Mouse (Mus musculus) liver, embryonic 11.5 days (tissue): ENCODE measurements around the gene Vmn2r85. TPM values are rescaled to one million over a fixed set of nuclear protein-coding genes. Genes with fewer than 3 reads are reported as not detected.
"Not testable (repeated sequence)": the region's sequence is repeated elsewhere in the genome, so short reads cannot be mapped to it uniquely, and the experiment has no call there.

Experiments used
- ATAC-seq: fragments of 200-750 bp; cut with Nextera tagmentation; replicated peaks from 2 replicates; pipeline ENCODE4 v1.8.0; 2017; ENCODE audit warnings: moderate number of reproducible peaks, mild to moderate bottlenecking, moderate TSS enrichment, moderate library complexity; ENCODE audit not compliant: low FRiP score
- DNase-seq: peaks from one replicate; pipeline ENCODE4 v3.0.0-alpha.2; 2017; ENCODE audit warnings: low spot score
- H3K27ac ChIP-seq: fragments of 300-500 bp; sonication (generic); 2 replicates; pipeline ENCODE4 v1.5.1; 2014; ENCODE audit warnings: mild to moderate bottlenecking, low read depth, low read length, control low read depth
- H3K27me3 ChIP-seq: fragments of 300-500 bp; sonication (generic); replicated peaks from 2 replicates; pipeline ENCODE4 v1.6.1; 2014; ENCODE audit warnings: low read length, mixed read lengths; ENCODE audit not compliant: control insufficient read depth, insufficient read depth
- H3K36me3 ChIP-seq: fragments of 300-500 bp; sonication (generic); 2 replicates; pipeline ENCODE4 v1.6.1; 2014; ENCODE audit warnings: mild to moderate bottlenecking, low read length, moderate library complexity, mixed read lengths; ENCODE audit not compliant: control insufficient read depth, insufficient read depth
- H3K4me1 ChIP-seq: fragments of 300-500 bp; sonication (generic); replicated peaks from 2 replicates; pipeline ENCODE4 v1.6.1; 2014; ENCODE audit warnings: low read length, mixed read lengths; ENCODE audit not compliant: control insufficient read depth, insufficient read depth
- H3K4me2 ChIP-seq: fragments of 300-500 bp; sonication (generic); 2 replicates; pipeline ENCODE4 v1.6.1; 2014; ENCODE audit warnings: mild to moderate bottlenecking, control low read depth, moderate library complexity
- H3K4me3 ChIP-seq: fragments of 300-500 bp; sonication (generic); 2 replicates; pipeline ENCODE4 v1.5.1; 2014; ENCODE audit warnings: low read depth, low read length, control low read depth
- H3K9ac ChIP-seq: fragments of 300-500 bp; sonication (generic); 2 replicates; pipeline ENCODE4 v1.6.1; 2014; ENCODE audit warnings: low read depth, low read length, control low read depth
- H3K9me3 ChIP-seq: fragments of 300-500 bp; sonication (generic); 2 replicates; pipeline ENCODE4 v1.6.1; 2016; ENCODE audit warnings: low read length, inconsistent platforms, mixed read lengths; ENCODE audit not compliant: control insufficient read depth
- WGBS: fragments of 180-500 bp; shearing (Covaris S2); extraction: QIAGEN DNeasy Blood & Tissue Kit; methylation state at CpG from one replicate; pipeline ENCODE4 v1.1.7; 2014; 5-methylcytosine and 5-hydroxymethylcytosine counted together
- polyA plus RNA-seq: library from polyadenylated mRNA; unstranded; fragments of >200 nt; fragmentation: Nextera tagmentation; extraction: Ambion mirVana; gene quantifications from 2 replicates; pipeline ENCODE4 v1.2.1, GENCODE M21; 2014

Gene Vmn2r85
- polyA plus RNA-seq, 1 experiment from 2014 or later, result not detected

- not testable (repeated sequence) for H3K9me3 ChIP-seq, H3K4me3 ChIP-seq, H3K9ac ChIP-seq, DNase-seq, H3K4me1 ChIP-seq, H3K27me3 ChIP-seq, H3K36me3 ChIP-seq, H3K27ac ChIP-seq, H3K4me2 ChIP-seq
- WGBS, result 51% methylated on average over 28 of the region's 35 CpGs
- peak; percentile 32 for ATAC-seq
Measured at GRCm38 (mm10) chr10:130412167-130412698, 17.3 kb downstream of the Vmn2r85 start.

GRCm38 (mm10) chr10:130394232-130394631 lies 35.3 kb downstream of the Vmn2r85 start, which contains the start of gene Vmn2r84:
Gene Vmn2r84 (minus strand): TSS chr10:130394332.
- Histone ChIP-seq H3K36me3 (no peaks in the 10 kb centered on the region), H3K9me3 (no peaks in the 10 kb centered on the region), H3K27me3 (no peaks in the 10 kb centered on the region), H3K4me1 (no peaks in the 10 kb centered on the region), H3K27ac (no peak within 1 kb of the TSS), H3K9ac (no peak within 1 kb of the TSS), H3K4me3 (no peak within 1 kb of the TSS), H3K4me2 (no peak within 1 kb of the TSS)
- DNase-seq (no peak), ATAC-seq (no peak)

- WGBS, result 78% methylated on average over 2 of the region's 2 CpGs
- ATAC-seq, result no peak
Measured at GRCm38 (mm10) chr10:130375145-130375544, 54.4 kb downstream of the Vmn2r85 start.

GRCm38 (mm10) chr10:130372491-130373173 lies 56.9 kb downstream of the Vmn2r85 start:
- 66% methylated on average over 2 of the region's 2 CpGs for WGBS
- Histone ChIP-seq H3K27me3 (no peaks in the 10 kb centered on the region), H3K9me3 (no peaks in the 10 kb centered on the region), H3K4me3 (no peak overlapping the region), H3K4me2 (no peak overlapping the region), H3K36me3 (no peaks in the 10 kb centered on the region), H3K27ac (no peak overlapping the region), H3K9ac (no peak overlapping the region), H3K4me1 (no peaks in the 10 kb centered on the region)
- ATAC-seq (no peak), DNase-seq (no peak)

More at GRCm38 (mm10) chr10:130375145-130375544, 54.4 kb downstream of the Vmn2r85 start:
- DNase-seq, result no peak
- Histone ChIP-seq H3K36me3 (no peaks in the 10 kb centered on the region), H3K4me1 (no peaks in the 10 kb centered on the region), H3K27ac (no peak overlapping the region), H3K9me3 (no peaks in the 10 kb centered on the region), H3K9ac (no peak overlapping the region), H3K4me3 (no peak overlapping the region), H3K4me2 (no peak overlapping the region), H3K27me3 (no peaks in the 10 kb centered on the region)

GRCm38 (mm10) chr10:130371644-130372043 lies 57.9 kb downstream of the Vmn2r85 start:
- Histone ChIP-seq H3K9me3 (no peaks in the 10 kb centered on the region), H3K4me2 (no peak overlapping the region), H3K27ac (no peak overlapping the region), H3K36me3 (no peaks in the 10 kb centered on the region), H3K4me3 (no peak overlapping the region), H3K4me1 (no peaks in the 10 kb centered on the region), H3K9ac (no peak overlapping the region), H3K27me3 (no peaks in the 10 kb centered on the region)
- ATAC-seq (no peak), DNase-seq (no peak)
- WGBS, result 58% methylated on average over 1 of the region's 1 CpGs

GRCm38 (mm10) chr10:130370005-130370682 lies 59.4 kb downstream of the Vmn2r85 start:
- H3K27me3 ChIP-seq, result no peaks in the 10 kb centered on the region
- ATAC-seq (no peak), DNase-seq (no peak)
- no peak overlapping the region for H3K4me3 ChIP-seq
- no peak overlapping the region for H3K27ac ChIP-seq
- no peak overlapping the region for H3K4me2 ChIP-seq
- WGBS, result 83% methylated on average over 2 of the region's 2 CpGs
- H3K4me1 ChIP-seq, result no peaks in the 10 kb centered on the region
- H3K36me3 ChIP-seq, result no peaks in the 10 kb centered on the region
- no peaks in the 10 kb centered on the region for H3K9me3 ChIP-seq
- no peak overlapping the region for H3K9ac ChIP-seq

- DNase-seq (no peak), ATAC-seq (no peak)
- H3K27ac ChIP-seq, result no peak overlapping the region
- no peaks in the 10 kb centered on the region for H3K27me3 ChIP-seq
- H3K9me3 ChIP-seq, result no peaks in the 10 kb centered on the region
- H3K36me3 ChIP-seq, result no peaks in the 10 kb centered on the region
- H3K4me3 ChIP-seq, result no peak overlapping the region
- no peak overlapping the region for H3K4me2 ChIP-seq
- no peak overlapping the region for H3K9ac ChIP-seq
- H3K4me1 ChIP-seq, result no peaks in the 10 kb centered on the region
Measured at GRCm38 (mm10) chr10:130368384-130368783, 61.1 kb downstream of the Vmn2r85 start.

GRCm38 (mm10) chr10:130364766-130365165 lies 64.7 kb downstream of the Vmn2r85 start:
- Histone ChIP-seq H3K9me3 (no peaks in the 10 kb centered on the region), H3K27ac (no peak overlapping the region), H3K4me3 (no peak overlapping the region), H3K4me2 (no peak overlapping the region), H3K27me3 (no peaks in the 10 kb centered on the region), H3K9ac (no peak overlapping the region), H3K4me1 (no peaks in the 10 kb centered on the region), H3K36me3 (no peaks in the 10 kb centered on the region)
- no peak for ATAC-seq
- DNase-seq, result no peak
